Mouse (Mus musculus) ES-Bruce4 (cell line): Measurements from ENCODE around the gene Tmem254a. TPM values are rescaled to one million over a fixed set of nuclear protein-coding genes. Genes with fewer than 3 reads are reported as not detected.
"Not testable (repeated sequence)": the region's sequence is repeated elsewhere in the genome, so short reads cannot be mapped to it uniquely, and the experiment has no call there.

Experiments
- H3K27ac ChIP-seq: 2 replicates; pipeline ENCODE4 v1.5.1; 2012; ENCODE audit warnings: low read length, inconsistent platforms; ENCODE audit not compliant: insufficient read depth
- H3K27me3 ChIP-seq: 2 replicates; pipeline ENCODE4 v1.6.1; 2012; ENCODE audit warnings: mild to moderate bottlenecking, low read length, inconsistent platforms; ENCODE audit not compliant: control insufficient read depth, poor library complexity, insufficient read depth, severe bottlenecking
- H3K36me3 ChIP-seq: 2 replicates; pipeline ENCODE4 v1.6.1; 2012; ENCODE audit warnings: inconsistent platforms, mild to moderate bottlenecking, low read length, moderate library complexity; ENCODE audit not compliant: control insufficient read depth, poor library complexity, insufficient read depth, severe bottlenecking
- H3K4me1 ChIP-seq: one replicate; pipeline ENCODE4 v1.8.1; 2011; ENCODE audit warnings: low read length; ENCODE audit not compliant: control insufficient read depth, insufficient read depth
- H3K4me3 ChIP-seq: 2 replicates; pipeline ENCODE4 v1.5.1; 2011; ENCODE audit warnings: low read depth, mild to moderate bottlenecking, low read length
- H3K9ac ChIP-seq: 2 replicates; pipeline ENCODE4 v1.6.1; 2012; ENCODE audit warnings: low read depth, mild to moderate bottlenecking, inconsistent platforms; ENCODE audit not compliant: poor library complexity, severe bottlenecking
- H3K9me3 ChIP-seq: replicated peaks from 2 replicates; pipeline ENCODE4 v1.6.1; 2012; ENCODE audit warnings: mild to moderate bottlenecking, low read length, inconsistent platforms; ENCODE audit not compliant: control insufficient read depth, poor library complexity, insufficient read depth, severe bottlenecking
- polyA plus RNA-seq: library from polyadenylated mRNA; stranded (reverse); fragments of >200 nt; gene quantifications from 2 replicates; pipeline ENCODE4 v1.2.4, GENCODE M21; 2011; ENCODE audit warnings: low read depth; ENCODE audit not compliant: missing spikeins, insufficient read depth, insufficient read length

The Tmem254a gene
- 9.0 and 12.3 TPM in 2 replicates for polyA plus RNA-seq

DNA sequence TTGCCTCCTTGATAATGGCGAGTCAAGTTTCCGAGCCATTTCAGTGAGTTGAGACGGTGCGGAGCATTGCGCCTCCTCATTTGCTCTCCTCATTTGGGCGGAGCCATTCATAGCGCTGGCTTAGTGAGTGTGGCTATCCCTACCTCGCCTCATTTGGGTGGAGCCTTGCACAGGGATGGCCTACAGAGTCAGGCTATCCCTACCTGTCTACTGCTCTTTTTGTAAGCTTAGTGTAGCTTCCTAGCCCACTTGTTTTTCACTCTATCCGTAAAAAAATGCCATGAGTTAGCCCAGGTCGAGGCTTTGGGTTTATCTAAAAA lies at the start of gene Tmem254a:
TSS of gene Tmem254a (minus strand) at position 111 of the 320 bp plus-strand sequence.
- H3K9me3 ChIP-seq, H3K9ac ChIP-seq, H3K4me3 ChIP-seq, H3K27me3 ChIP-seq, H3K4me1 ChIP-seq, H3K36me3 ChIP-seq, H3K27ac ChIP-seq: not testable (repeated sequence)

DNA sequence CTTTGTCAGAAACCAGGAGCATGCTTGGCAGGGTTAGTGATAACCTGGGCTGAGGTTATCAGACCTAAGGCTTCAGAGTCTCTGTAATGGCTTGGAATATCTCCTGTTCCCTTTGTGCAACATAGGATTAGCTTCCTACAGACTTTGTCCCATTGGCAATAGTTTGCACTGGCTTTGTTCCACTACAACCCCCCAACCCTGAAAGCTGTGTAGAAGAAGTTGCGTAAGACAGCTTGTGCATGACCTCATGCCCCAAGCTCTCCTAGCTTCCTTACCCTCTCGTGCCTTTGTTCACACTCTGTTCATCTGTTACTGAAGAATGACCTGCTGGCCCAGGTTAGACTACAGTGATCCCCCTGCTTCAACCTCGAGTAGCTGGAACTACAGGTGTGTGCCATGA lies 30.4 kb upstream of the Tmem254a start:
- H3K27ac ChIP-seq, H3K9ac ChIP-seq, H3K36me3 ChIP-seq, H3K4me3 ChIP-seq, H3K27me3 ChIP-seq, H3K4me1 ChIP-seq, H3K9me3 ChIP-seq: not testable (repeated sequence)

- H3K36me3 ChIP-seq, H3K9ac ChIP-seq, H3K4me1 ChIP-seq, H3K4me3 ChIP-seq, H3K27ac ChIP-seq, H3K9me3 ChIP-seq, H3K27me3 ChIP-seq: not testable (repeated sequence)
These were observed 10.5 kb upstream of the Tmem254a start, which contains the start of gene Cphx1 for GRCm38 (mm10) chr14:25938004-25938403. Gene Cphx1 (plus strand): TSS chr14:25938304.

DNA sequence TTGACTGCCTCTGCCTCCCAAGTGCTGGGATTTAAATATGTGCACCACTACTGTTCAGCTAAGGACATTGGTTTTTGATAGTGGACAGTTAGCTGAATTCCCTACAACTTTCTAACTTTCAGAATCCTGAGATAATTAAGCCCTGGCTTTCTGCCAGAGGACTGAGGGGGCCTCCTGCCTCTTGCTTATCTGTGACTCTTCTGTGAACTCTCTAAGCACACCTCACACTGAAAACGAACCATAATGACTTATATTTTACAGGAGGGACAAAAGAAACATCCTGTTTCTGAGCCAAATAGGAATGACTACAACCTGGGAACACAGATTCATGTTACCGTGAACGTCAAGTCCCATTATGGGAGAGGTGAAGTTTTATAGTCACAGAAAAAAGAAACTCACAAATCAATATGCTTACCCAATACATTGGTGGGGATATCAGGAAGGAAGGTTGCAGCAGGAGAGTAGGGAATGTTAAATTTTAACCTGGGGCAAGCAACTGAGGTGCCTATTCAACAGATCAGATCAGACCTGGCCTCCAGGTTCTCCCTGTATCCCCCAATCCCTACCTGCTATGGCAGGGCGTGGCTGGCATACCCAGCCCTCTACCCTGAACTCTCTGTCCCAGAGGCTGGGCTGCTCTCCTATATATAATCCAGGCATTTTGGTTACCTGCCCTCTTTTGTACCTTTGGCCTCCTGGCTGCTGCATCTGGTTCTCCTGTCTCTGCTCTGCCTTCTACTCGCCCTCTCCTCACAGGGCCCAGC lies 9.6 kb upstream of the Tmem254a start:
- not testable (repeated sequence) for H3K27ac ChIP-seq, H3K36me3 ChIP-seq, H3K4me1 ChIP-seq, H3K27me3 ChIP-seq, H3K4me3 ChIP-seq, H3K9ac ChIP-seq, H3K9me3 ChIP-seq

DNA sequence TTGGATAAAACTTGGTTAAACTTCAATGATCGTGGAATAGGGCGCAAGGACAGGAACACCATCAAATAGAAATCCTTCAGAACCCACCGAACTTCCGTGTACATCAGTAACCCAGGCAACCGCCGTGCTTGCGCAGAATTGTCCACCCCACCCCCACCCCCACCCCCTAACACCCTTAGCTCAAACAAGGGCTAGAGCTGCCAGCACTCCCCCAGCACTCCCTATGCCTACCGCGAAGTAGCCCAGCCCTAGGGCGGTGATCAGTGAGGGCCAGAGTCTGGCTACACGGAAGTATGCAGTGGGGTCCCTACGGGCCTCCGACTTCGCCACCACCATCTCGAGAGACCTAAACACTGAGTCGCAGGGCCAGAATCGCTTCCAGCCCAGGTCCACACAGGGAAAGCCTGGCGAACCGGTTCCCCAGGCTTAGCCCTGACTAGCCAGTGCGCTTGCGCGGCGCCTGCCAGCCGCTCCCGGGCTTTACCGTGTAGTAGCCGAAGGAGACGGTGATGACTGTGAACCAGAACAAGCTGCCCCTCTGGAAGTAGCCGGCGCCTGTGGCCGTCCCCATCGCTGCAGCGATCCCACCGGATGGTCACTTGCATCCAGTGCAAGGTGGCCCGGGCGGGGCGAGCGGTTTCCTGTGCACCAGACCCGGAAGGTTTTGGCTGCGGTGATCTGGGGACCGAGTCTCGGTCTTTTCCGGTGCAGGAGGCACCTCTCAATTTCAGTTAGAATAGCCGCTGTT lies 484 bp downstream of the Tmem254a start:
- not testable (repeated sequence) for H3K36me3 ChIP-seq, H3K9me3 ChIP-seq

DNA sequence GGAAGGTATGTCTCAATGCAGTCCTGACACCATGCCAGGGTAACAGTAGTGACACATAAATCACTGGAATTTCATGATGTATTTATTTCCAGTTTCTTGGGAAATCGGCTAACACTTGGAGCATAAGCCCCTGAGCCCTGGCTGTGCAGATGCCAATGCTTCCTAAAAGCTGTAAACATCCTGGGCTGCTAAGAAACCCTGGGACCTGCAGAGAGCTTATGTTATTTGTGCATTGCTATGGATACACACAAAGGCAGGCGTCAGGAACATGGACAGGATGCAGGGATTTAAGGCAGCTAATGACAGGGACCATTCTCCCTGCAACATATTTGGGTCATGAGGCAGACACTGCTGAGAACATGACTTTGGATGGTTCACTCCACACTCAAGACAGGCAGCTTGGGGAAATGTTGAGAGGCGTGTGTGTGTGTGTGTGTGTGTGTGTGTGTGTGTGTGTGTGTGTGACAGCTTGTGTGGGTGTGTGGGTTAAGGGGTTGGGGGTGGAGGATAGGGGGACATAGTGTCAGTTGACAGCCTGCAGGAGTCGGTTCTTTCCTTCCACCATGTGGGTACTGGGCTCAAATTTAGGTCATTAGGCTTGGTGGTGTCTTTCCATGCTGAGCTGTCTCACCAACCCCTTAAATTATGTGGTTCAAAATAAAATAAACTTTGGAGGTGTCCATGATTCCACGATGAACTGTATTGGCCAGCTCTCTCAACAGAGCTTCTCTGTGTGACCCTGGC lies 8.9 kb downstream of the Tmem254a start:
- not testable (repeated sequence) for H3K36me3 ChIP-seq, H3K27ac ChIP-seq, H3K9me3 ChIP-seq, H3K4me3 ChIP-seq, H3K9ac ChIP-seq, H3K4me1 ChIP-seq, H3K27me3 ChIP-seq

More for the DNA sequence above, 484 bp downstream of the Tmem254a start:
- not testable (repeated sequence) for H3K9ac ChIP-seq, H3K27me3 ChIP-seq, H3K27ac ChIP-seq, H3K4me3 ChIP-seq, H3K4me1 ChIP-seq

DNA sequence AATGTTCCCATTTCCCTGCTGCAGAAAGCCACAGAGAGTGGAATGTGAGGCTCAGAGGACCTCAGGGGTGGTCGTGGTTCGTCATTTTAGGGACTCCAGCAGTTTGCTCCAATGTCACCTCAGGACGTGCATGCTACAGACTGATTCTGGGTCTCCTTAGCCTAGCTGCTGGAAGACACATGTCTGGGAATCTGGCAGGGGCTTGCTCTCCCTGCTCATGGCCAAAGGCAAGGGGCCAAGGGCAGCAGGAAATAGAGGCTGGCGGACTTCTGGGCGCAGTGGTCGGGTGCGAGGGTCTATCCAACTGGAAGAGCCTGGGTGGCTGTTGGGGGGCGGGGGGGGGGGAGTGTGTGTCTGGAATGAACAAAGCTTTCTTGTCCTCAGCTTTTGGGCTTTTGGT lies 18.5 kb downstream of the Tmem254a start:
- not testable (repeated sequence) for H3K9me3 ChIP-seq, H3K4me3 ChIP-seq, H3K4me1 ChIP-seq, H3K27me3 ChIP-seq, H3K27ac ChIP-seq, H3K9ac ChIP-seq, H3K36me3 ChIP-seq

DNA sequence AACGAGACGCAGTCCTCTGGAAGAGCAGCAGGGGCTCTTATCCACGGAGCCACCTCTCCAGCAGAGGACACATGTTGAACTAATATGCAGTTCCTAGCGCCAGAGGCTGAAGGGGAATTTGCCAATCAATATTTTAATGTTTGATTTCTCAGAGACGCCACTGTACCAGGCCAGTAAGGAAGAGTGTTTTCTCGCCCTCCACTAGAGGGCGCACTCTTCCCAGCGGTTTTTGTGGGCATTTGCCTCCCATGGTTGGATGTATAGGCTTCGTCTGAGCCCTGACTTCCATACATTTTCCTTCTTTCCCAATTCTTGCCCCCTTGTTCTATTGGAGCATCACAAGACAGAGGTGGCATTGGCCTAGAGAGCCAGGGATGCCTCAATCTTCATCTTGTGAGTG lies 20.2 kb downstream of the Tmem254a start:
- H3K36me3 ChIP-seq, H3K4me1 ChIP-seq, H3K9ac ChIP-seq, H3K27ac ChIP-seq, H3K27me3 ChIP-seq, H3K9me3 ChIP-seq, H3K4me3 ChIP-seq: not testable (repeated sequence)

GRCm38 (mm10) chr14:25905243-25905642 lies 22.2 kb downstream of the Tmem254a start:
- not testable (repeated sequence) for H3K4me3 ChIP-seq

More at GRCm38 (mm10) chr14:25905243-25905642, 22.2 kb downstream of the Tmem254a start:
- H3K9me3 ChIP-seq, H3K27ac ChIP-seq, H3K36me3 ChIP-seq, H3K4me1 ChIP-seq, H3K27me3 ChIP-seq, H3K9ac ChIP-seq: not testable (repeated sequence)
